Mouse (Mus musculus) ES-E14 (cell line): ENCODE data around the gene Sec14l4. TPM values are rescaled to one million over a fixed set of nuclear protein-coding genes. Genes with fewer than 3 reads are reported as not detected.

ENCODE experiments used
- DNase-seq: peaks from one replicate; pipeline ENCODE4 v3.0.0-alpha.2; 2013; ENCODE audit warnings: low read depth, low spot score
- H3K27ac ChIP-seq: 2 replicates; pipeline ENCODE4 v1.5.1; 2012; ENCODE audit warnings: low read depth, mild to moderate bottlenecking, low read length, moderate library complexity, mixed read lengths; ENCODE audit not compliant: poor library complexity, insufficient read depth, severe bottlenecking
- H3K36me3 ChIP-seq: 2 replicates; pipeline ENCODE4 v1.6.1; 2012; ENCODE audit warnings: mild to moderate bottlenecking, low read length, moderate library complexity, mixed read lengths; ENCODE audit not compliant: control insufficient read depth, poor library complexity, insufficient read depth, severe bottlenecking
- H3K4me1 ChIP-seq, 2 experiments: fragments of 150-350 bp in 1 of 2; sonication (generic) in 1 of 2; 2 replicates each; pipeline ENCODE4 v1.6.1; 2012; ENCODE audit warnings: low read length in 2 of 2, mild to moderate bottlenecking in 1 of 2, mixed read lengths in 1 of 2; ENCODE audit not compliant: control insufficient read depth in 2 of 2, insufficient read depth in 2 of 2, poor library complexity in 1 of 2
- H3K4me3 ChIP-seq, 2 experiments: fragments of 150-350 bp in 1 of 2; sonication (generic) in 1 of 2; 2 replicates each; pipeline ENCODE4 v1.5.1; 2012; ENCODE audit warnings: low read length in 2 of 2, low read depth in 1 of 2, mild to moderate bottlenecking in 1 of 2, mixed read lengths in 1 of 2; ENCODE audit not compliant: insufficient read depth in 1 of 2, poor library complexity in 1 of 2, severe bottlenecking in 1 of 2
- H3K9ac ChIP-seq: 2 replicates; pipeline ENCODE4 v1.6.1; 2012; ENCODE audit warnings: low read depth, mild to moderate bottlenecking, low read length, mixed read lengths; ENCODE audit not compliant: poor library complexity, insufficient read depth, severe bottlenecking
- H3K9me3 ChIP-seq: fragments of 150-350 bp; sonication (generic); 2 replicates; pipeline ENCODE4 v1.6.1; 2012; ENCODE audit warnings: low read depth, mild to moderate bottlenecking, low read length; ENCODE audit not compliant: control insufficient read depth, insufficient read depth
- CHD2 ChIP-seq: IDR thresholded peaks from 2 replicates; pipeline ENCODE4 v1.6.1; 2014; ENCODE audit warnings: mild to moderate bottlenecking, low read depth, low read length, inconsistent platforms
- HCFC1 ChIP-seq: IDR thresholded peaks from 2 replicates; pipeline ENCODE4 v1.6.1; 2012; ENCODE audit warnings: low read length, inconsistent platforms, borderline replicate concordance; ENCODE audit not compliant: insufficient read depth
- MAFK ChIP-seq: IDR thresholded peaks from 2 replicates; pipeline ENCODE4 v1.6.1; 2014; ENCODE audit warnings: mild to moderate bottlenecking, low read depth, low read length, inconsistent platforms; ENCODE audit not compliant: insufficient read depth
- ZC3H11A ChIP-seq: IDR thresholded peaks from 2 replicates; pipeline ENCODE4 v1.6.1; 2012; ENCODE audit warnings: low read depth, mild to moderate bottlenecking, inconsistent platforms, low read length, borderline replicate concordance
- ZNF384 ChIP-seq: IDR thresholded peaks from 2 replicates; pipeline ENCODE4 v1.6.1; 2012; ENCODE audit warnings: low read depth, low read length, inconsistent platforms
- in situ Hi-C, 2 experiments: fragments of 600-800 bp; cut with MboI; formaldehyde crosslinking; loops; one replicate each; pipeline ENCODE4 v1.15.1; 2025; ENCODE audit warnings: low sequenced_read_pairs in 2 of 2, inconsistent platforms in 1 of 2; ENCODE audit not compliant: unreplicated experiment in 2 of 2
- total RNA-seq: library from RNA; depleted of rRNA; stranded (reverse); fragments of 300-350 nt; gene quantifications from 2 replicates; pipeline ENCODE4 v1.2.3, GENCODE M21; 2012; rRNA removed

Sec14l4 gene
- total RNA-seq, 1 experiment, result 0.94 TPM

GRCm38 (mm10) chr11:4097091-4097621 is 65.9 kb downstream of the Sec14l4 start:
- Histone ChIP-seq H3K36me3 (peaks cover 9% of the 10 kb centered on the region; the same call in 1 of the 2 replicates), H3K4me1 (peaks cover 4 to 5% of the 10 kb centered on the region in 2 experiments; a peak in 2 of 4 replicates), H3K9ac (peak overlapping the region; percentile 81), H3K4me3 (peak overlapping the region; percentile 55 to 68), H3K27ac (peak overlapping the region; percentile 22; the same call in 1 of the 2 replicates), H3K9me3 (no peaks in the 10 kb centered on the region)
- DNase-seq, result no peak
- in situ Hi-C loops, result no loop called here
- no peak for TF ChIP-seq MAFK
- TF ChIP-seq ZNF384, result no peak
- TF ChIP-seq CHD2, result no peak
- TF ChIP-seq HCFC1, result no peak
- TF ChIP-seq ZC3H11A, result no peak

Other genes with a start within 250 kb of the Sec14l4 start
- gene Osbp2, start 167.6 kb upstream of the Sec14l4 start, total RNA-seq, result 0.27 and 0.37 TPM in 2 replicates
- gene 4921536K21Rik, start 136.4 kb upstream of the Sec14l4 start, total RNA-seq, result 0.21 and 0.22 TPM in 2 replicates
- 1.3 and 1.4 TPM in 2 replicates for gene Dusp18, start 136.2 kb upstream of the Sec14l4 start, total RNA-seq
- gene Slc35e4, start 116.8 kb upstream of the Sec14l4 start, total RNA-seq, result 13.9 and 18.2 TPM in 2 replicates
- gene Tcn2, start 99.3 kb upstream of the Sec14l4 start, total RNA-seq, result 32.4 and 44.3 TPM in 2 replicates
- 128 and 143 TPM in 2 replicates for gene Pes1, start 67.5 kb upstream of the Sec14l4 start, total RNA-seq
- gene 4930556J24Rik, start 54.7 kb upstream of the Sec14l4 start, total RNA-seq, result 0.76 and 1.3 TPM in 2 replicates
- gene Gal3st1, start 47.8 kb upstream of the Sec14l4 start, total RNA-seq, result 4.0 and 4.9 TPM in 2 replicates
- 0.22 and 0.26 TPM in 2 replicates for gene Sec14l3, start 33.4 kb downstream of the Sec14l4 start, total RNA-seq
- 12.7 and 20.5 TPM in 2 replicates for gene Mtfp1, start 64.0 kb downstream of the Sec14l4 start, total RNA-seq
- gene Sec14l2, start 92.0 kb downstream of the Sec14l4 start, total RNA-seq, result 7.9 and 9.0 TPM in 2 replicates
- gene Rnf215, start 103.7 kb downstream of the Sec14l4 start, total RNA-seq, result 19.5 and 28.8 TPM in 2 replicates
- 4.3 and 5.8 TPM in 2 replicates for gene Ccdc157, start 128.8 kb downstream of the Sec14l4 start, total RNA-seq
- 49.1 and 57.4 TPM in 2 replicates for gene Sf3a1, start 128.9 kb downstream of the Sec14l4 start, total RNA-seq
- gene Tbc1d10a, start 155.3 kb downstream of the Sec14l4 start, total RNA-seq, result 40.9 and 45.7 TPM in 2 replicates
- gene Castor1, start 186.8 kb downstream of the Sec14l4 start, total RNA-seq, result 45.5 and 72.0 TPM in 2 replicates
- 0.98 and 1.8 TPM in 2 replicates for gene Osm, start 205.0 kb downstream of the Sec14l4 start, total RNA-seq
- gene Lif, start 226.1 kb downstream of the Sec14l4 start, total RNA-seq, result 6.6 and 7.9 TPM in 2 replicates